Mouse (Mus musculus): ENCODE results near the gene Nbas. TPM values are rescaled to one million over a fixed set of nuclear protein-coding genes. Genes with fewer than 3 reads are reported as not detected.

Gene Nbas
- polyA plus RNA-seq, 1 experiment from 2014 or later = 21.9 TPM

DNA sequence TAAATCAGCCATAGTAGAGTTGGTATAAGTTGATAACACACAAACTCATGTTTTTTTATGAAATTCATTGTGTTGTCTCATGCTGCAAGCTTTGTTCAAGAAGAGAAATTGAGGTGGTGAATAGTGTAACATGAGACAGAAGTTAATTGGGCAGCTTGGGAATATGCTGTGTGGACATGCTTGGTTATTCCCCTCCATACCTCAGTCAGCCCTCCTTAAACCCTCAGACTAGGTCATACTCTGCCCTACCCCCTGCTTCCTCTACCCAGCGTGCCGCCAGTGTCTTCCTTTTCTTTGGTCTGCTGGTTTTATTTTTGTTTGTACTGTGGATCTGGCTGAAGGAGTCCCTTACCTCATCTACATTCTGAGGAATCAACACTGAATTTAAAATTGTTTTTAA lies 22.5 kb downstream of the Nbas start:
- Histone ChIP-seq H3K4me2 (replicated peaks) (no peak overlapping the region), H3K36me3 (replicated peaks; ENCODE audit: control insufficient read depth, insufficient read depth) (peaks cover 23% of the 10 kb centered on the region), H3K27me3 (ENCODE audit: control insufficient read depth, insufficient read depth, low read length) (no peaks in the 10 kb centered on the region), H3K9me3 (ENCODE audit: control insufficient read depth, low read length) (no peaks in the 10 kb centered on the region), H3K4me3 (replicated peaks; ENCODE audit: low read length) (no peak overlapping the region), H3K27ac (no peak overlapping the region), H3K9ac (no peak overlapping the region), H3K4me1 (replicated peaks; ENCODE audit: control insufficient read depth, insufficient read depth, low read length) (no peaks in the 10 kb centered on the region)
- ATAC-seq (ENCODE audit: low FRiP score) = no peak
- 89% methylated on average over 2 of the region's 2 CpGs for WGBS
- DNase-seq (ENCODE audit: low spot score) = no peak

DNA sequence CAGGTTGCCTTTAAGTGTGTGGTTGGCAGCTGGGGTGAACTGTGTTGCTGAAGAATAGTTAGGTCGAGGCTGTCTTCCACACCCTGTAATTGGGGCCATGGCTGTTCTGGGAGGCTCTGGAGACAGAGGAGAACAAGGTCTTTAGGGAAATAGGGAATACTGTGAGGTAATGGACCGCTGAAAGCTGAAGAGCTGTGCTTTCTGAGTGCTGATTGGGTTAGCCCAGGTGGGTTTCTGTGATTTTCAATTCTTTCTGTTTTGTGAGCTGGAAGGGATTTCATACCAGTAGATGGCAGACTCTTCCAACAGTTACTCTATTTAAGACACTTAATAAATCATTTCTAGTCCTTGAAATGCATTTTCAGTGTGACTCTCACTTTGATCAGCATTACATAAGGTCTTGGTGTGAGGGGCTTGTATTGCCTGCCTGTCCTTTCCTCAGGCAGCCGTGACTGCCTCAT lies 24.5 kb downstream of the Nbas start:
- peaks cover 21% of the 10 kb centered on the region for H3K36me3 ChIP-seq (replicated peaks; ENCODE audit: control insufficient read depth, insufficient read depth)
- WGBS = 61% methylated on average over 3 of the region's 3 CpGs
- peak; percentile 57; the same call in 1 of the 2 replicates for ATAC-seq (ENCODE audit: low FRiP score)
- H3K4me2 ChIP-seq (replicated peaks) = no peak overlapping the region
- no peaks in the 10 kb centered on the region for H3K9me3 ChIP-seq (ENCODE audit: control insufficient read depth, low read length)
- H3K4me3 ChIP-seq (replicated peaks; ENCODE audit: low read length) = no peak overlapping the region
- no peak overlapping the region for H3K27ac ChIP-seq
- peak; percentile 74 for DNase-seq (ENCODE audit: low spot score)
- H3K9ac ChIP-seq = no peak overlapping the region
- no peaks in the 10 kb centered on the region for H3K4me1 ChIP-seq (replicated peaks; ENCODE audit: control insufficient read depth, insufficient read depth, low read length)
- no peaks in the 10 kb centered on the region for H3K27me3 ChIP-seq (ENCODE audit: control insufficient read depth, insufficient read depth, low read length)

DNA sequence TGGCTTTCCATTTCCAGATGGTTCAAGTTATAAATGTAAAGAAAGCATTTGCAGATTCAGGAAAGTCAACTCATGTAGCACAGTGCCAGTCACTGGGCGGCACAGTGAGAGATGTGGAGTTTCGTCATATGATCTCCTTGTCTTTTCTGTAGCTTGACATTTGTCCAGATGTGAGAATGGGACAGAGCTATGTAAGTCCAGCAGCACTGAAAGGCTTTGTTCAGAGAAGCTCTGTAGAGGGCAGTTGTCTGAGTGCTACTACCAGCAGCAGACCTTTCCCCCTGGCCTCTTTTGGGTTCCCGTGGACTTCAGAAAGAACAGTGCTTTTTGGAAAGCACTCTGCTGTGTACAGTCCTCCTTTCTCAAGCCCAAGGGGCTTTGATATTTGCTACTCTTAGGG lies 34.1 kb downstream of the Nbas start:
- Histone ChIP-seq H3K9me3 (ENCODE audit: control insufficient read depth, low read length) (no peaks in the 10 kb centered on the region), H3K27me3 (ENCODE audit: control insufficient read depth, insufficient read depth, low read length) (no peaks in the 10 kb centered on the region), H3K27ac (no peak overlapping the region), H3K36me3 (replicated peaks; ENCODE audit: control insufficient read depth, insufficient read depth) (peaks cover 28% of the 10 kb centered on the region), H3K4me3 (replicated peaks; ENCODE audit: low read length) (no peak overlapping the region), H3K9ac (no peak overlapping the region), H3K4me1 (replicated peaks; ENCODE audit: control insufficient read depth, insufficient read depth, low read length) (no peaks in the 10 kb centered on the region), H3K4me2 (replicated peaks) (no peak overlapping the region)
- no peak for ATAC-seq (ENCODE audit: low FRiP score)
- WGBS = 85% methylated on average over 3 of the region's 3 CpGs
- no peak for DNase-seq (ENCODE audit: low spot score)

DNA sequence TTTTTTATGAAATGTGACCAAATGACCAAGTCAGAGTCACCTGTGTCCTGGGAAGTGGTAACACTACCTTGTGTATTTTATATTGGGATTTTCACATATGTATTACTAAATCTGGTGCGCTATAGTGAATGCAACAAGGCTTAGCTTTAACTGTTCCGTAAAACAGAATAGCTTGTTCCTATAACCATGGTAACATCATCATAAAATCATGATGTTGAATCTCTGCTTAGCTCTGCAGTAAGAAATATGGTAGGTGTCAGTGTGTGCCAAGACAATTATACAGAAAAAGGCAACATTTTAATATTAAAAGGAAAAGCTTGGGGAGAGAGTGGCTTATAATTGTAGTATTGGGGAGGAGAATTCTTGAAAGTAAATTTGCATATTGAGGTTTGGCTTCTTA lies 45.0 kb downstream of the Nbas start:
- WGBS = 96% methylated on average over 2 of the region's 2 CpGs
- Histone ChIP-seq H3K4me2 (replicated peaks) (no peak overlapping the region), H3K36me3 (replicated peaks; ENCODE audit: control insufficient read depth, insufficient read depth) (peaks cover 28% of the 10 kb centered on the region), H3K9me3 (ENCODE audit: control insufficient read depth, low read length) (no peaks in the 10 kb centered on the region), H3K4me1 (replicated peaks; ENCODE audit: control insufficient read depth, insufficient read depth, low read length) (no peaks in the 10 kb centered on the region), H3K27ac (no peak overlapping the region), H3K4me3 (replicated peaks; ENCODE audit: low read length) (no peak overlapping the region), H3K9ac (no peak overlapping the region), H3K27me3 (ENCODE audit: control insufficient read depth, insufficient read depth, low read length) (no peaks in the 10 kb centered on the region)
- ATAC-seq (ENCODE audit: low FRiP score) (no peak), DNase-seq (ENCODE audit: low spot score) (no peak)

DNA sequence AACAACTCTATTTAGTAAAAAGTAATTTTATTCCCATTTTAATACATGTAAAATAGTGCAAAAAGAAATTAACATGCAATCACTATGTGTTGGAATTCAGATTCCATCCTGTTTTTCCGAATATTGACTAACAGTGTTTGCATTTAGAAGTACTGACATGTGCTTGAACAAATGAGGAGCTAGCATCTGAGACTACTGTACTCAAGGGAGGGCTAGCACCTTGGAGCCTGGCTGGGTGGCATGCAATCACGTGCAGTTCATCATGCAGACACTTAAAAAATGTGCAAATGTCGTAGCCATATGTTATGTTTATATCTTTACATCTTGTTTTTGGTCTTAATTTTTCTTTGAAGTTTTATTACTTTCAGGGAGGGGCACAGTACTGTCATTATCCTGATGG lies 45.5 kb downstream of the Nbas start:
- no peaks in the 10 kb centered on the region for H3K9me3 ChIP-seq (ENCODE audit: control insufficient read depth, low read length)
- no peak for DNase-seq (ENCODE audit: low spot score)
- no peaks in the 10 kb centered on the region for H3K27me3 ChIP-seq (ENCODE audit: control insufficient read depth, insufficient read depth, low read length)
- no peak overlapping the region for H3K4me3 ChIP-seq (replicated peaks; ENCODE audit: low read length)
- no peak for ATAC-seq (ENCODE audit: low FRiP score)
- H3K9ac ChIP-seq = no peak overlapping the region
- H3K4me2 ChIP-seq (replicated peaks) = no peak overlapping the region
- no peak overlapping the region for H3K27ac ChIP-seq
- no peaks in the 10 kb centered on the region for H3K4me1 ChIP-seq (replicated peaks; ENCODE audit: control insufficient read depth, insufficient read depth, low read length)
- WGBS = 93% methylated on average over 3 of the region's 3 CpGs
- H3K36me3 ChIP-seq (replicated peaks; ENCODE audit: control insufficient read depth, insufficient read depth) = peaks cover 28% of the 10 kb centered on the region

DNA sequence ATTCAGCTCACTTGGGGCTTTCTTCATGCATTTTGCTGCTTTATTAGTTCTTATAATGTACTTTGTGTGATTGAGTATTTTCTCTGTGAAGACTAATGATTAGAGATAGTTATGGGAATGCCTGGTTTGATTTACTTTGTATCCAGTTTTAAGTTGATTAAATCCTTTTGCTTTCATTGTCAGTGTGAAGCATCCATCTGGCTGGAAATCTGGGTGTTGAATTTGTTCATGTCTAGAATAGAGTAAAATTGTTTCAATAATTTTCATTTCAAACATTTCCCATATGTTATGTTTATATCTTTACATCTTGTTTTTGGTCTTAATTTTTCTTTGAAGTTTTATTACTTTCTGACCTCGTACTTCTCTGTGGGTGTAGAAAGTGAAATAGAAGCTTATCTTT lies 46.1 kb downstream of the Nbas start:
- no peaks in the 10 kb centered on the region for H3K27me3 ChIP-seq (ENCODE audit: control insufficient read depth, insufficient read depth, low read length)
- no peak overlapping the region for H3K4me2 ChIP-seq (replicated peaks)
- no peak overlapping the region for H3K27ac ChIP-seq
- H3K4me3 ChIP-seq (replicated peaks; ENCODE audit: low read length) = no peak overlapping the region
- H3K36me3 ChIP-seq (replicated peaks; ENCODE audit: control insufficient read depth, insufficient read depth) = peaks cover 26% of the 10 kb centered on the region
- H3K4me1 ChIP-seq (replicated peaks; ENCODE audit: control insufficient read depth, insufficient read depth, low read length) = no peaks in the 10 kb centered on the region
- H3K9me3 ChIP-seq (ENCODE audit: control insufficient read depth, low read length) = no peaks in the 10 kb centered on the region
- WGBS = 91% methylated on average over 1 of the region's 1 CpGs
- ATAC-seq (ENCODE audit: low FRiP score) (no peak), DNase-seq (ENCODE audit: low spot score) (no peak)
- no peak overlapping the region for H3K9ac ChIP-seq

DNA sequence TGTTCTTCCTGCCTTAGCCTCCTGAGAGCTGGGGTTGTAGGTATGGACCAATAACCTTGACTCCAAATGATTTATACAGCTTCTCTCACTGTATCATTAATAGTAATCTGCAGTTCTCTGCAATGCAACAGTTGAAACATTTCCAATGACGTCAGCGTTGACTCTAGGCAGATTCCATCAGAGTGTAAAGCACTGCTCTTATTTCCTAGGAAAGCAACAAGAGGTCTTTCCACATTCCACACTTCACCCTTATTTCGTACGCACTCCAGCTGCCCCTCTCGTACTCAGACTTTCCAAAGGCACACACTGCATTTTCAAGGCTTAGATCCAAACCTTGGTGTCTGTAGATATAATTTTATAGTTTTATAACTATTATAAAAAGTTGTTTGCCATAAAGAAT lies 73.6 kb downstream of the Nbas start:
- Histone ChIP-seq H3K36me3 (replicated peaks; ENCODE audit: control insufficient read depth, insufficient read depth) (peaks cover 14% of the 10 kb centered on the region; the same call in 1 of the 2 replicates), H3K27ac (no peak overlapping the region), H3K27me3 (ENCODE audit: control insufficient read depth, insufficient read depth, low read length) (no peaks in the 10 kb centered on the region), H3K9me3 (ENCODE audit: control insufficient read depth, low read length) (no peaks in the 10 kb centered on the region), H3K4me2 (replicated peaks) (no peak overlapping the region), H3K9ac (no peak overlapping the region), H3K4me3 (replicated peaks; ENCODE audit: low read length) (no peak overlapping the region), H3K4me1 (replicated peaks; ENCODE audit: control insufficient read depth, insufficient read depth, low read length) (no peaks in the 10 kb centered on the region)
- DNase-seq (ENCODE audit: low spot score) (no peak), ATAC-seq (ENCODE audit: low FRiP score) (no peak)
- WGBS = 93% methylated on average over 5 of the region's 5 CpGs

DNA sequence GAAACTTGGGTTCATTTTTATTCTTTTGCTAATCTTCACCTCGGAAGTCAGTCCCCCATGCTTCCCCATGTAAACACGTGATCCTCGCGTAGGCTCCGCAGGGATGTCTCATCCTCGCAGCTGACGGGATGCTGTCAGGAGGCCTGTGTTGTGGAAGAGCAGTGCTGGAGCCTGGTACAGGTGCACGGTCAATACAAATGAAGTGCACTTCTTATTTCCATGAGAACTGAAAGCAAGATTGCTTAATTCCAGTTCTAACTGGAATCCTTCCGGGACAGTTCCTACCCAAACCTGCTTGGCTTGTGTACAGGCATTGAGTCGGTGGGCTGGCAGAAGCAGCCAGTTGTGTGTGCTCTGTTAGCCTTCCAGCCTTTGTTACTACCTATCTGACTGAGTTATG lies 87.3 kb downstream of the Nbas start:
- WGBS = 94% methylated on average over 10 of the region's 10 CpGs
- Histone ChIP-seq H3K9me3 (ENCODE audit: control insufficient read depth, low read length) (no peaks in the 10 kb centered on the region), H3K27me3 (ENCODE audit: control insufficient read depth, insufficient read depth, low read length) (no peaks in the 10 kb centered on the region), H3K36me3 (replicated peaks; ENCODE audit: control insufficient read depth, insufficient read depth) (peaks cover 33% of the 10 kb centered on the region), H3K4me2 (replicated peaks) (no peak overlapping the region), H3K4me3 (replicated peaks; ENCODE audit: low read length) (no peak overlapping the region), H3K27ac (no peak overlapping the region), H3K4me1 (replicated peaks; ENCODE audit: control insufficient read depth, insufficient read depth, low read length) (no peaks in the 10 kb centered on the region), H3K9ac (no peak overlapping the region)
- ATAC-seq (ENCODE audit: low FRiP score) (no peak), DNase-seq (ENCODE audit: low spot score) (no peak)

DNA sequence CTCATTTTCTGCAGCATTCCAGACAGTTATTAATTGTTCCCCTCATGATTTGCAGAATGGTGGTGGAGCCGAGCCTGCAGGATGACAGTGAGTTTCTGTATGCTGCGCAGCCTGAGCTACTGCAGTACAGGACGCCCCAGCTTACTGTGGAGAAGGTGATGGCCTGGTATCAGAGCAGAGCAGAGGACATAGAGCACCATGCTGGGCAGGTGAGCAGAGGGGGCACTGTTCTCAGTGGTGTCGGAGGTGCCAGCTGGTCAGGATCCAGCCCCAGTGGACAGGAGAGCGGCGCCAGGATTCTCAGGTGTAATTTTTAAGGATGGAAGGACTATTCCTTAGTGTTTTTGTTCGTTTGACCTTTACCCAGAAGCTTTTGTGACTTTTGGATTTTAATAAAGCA lies 87.8 kb downstream of the Nbas start:
- ATAC-seq (ENCODE audit: low FRiP score) (no peak), DNase-seq (ENCODE audit: low spot score) (no peak)
- Histone ChIP-seq H3K36me3 (replicated peaks; ENCODE audit: control insufficient read depth, insufficient read depth) (peaks cover 36% of the 10 kb centered on the region), H3K27me3 (ENCODE audit: control insufficient read depth, insufficient read depth, low read length) (no peaks in the 10 kb centered on the region), H3K4me3 (replicated peaks; ENCODE audit: low read length) (no peak overlapping the region), H3K4me1 (replicated peaks; ENCODE audit: control insufficient read depth, insufficient read depth, low read length) (no peaks in the 10 kb centered on the region), H3K27ac (no peak overlapping the region), H3K9me3 (ENCODE audit: control insufficient read depth, low read length) (no peaks in the 10 kb centered on the region), H3K4me2 (replicated peaks) (no peak overlapping the region), H3K9ac (no peak overlapping the region)
- WGBS = 89% methylated on average over 7 of the region's 7 CpGs

DNA sequence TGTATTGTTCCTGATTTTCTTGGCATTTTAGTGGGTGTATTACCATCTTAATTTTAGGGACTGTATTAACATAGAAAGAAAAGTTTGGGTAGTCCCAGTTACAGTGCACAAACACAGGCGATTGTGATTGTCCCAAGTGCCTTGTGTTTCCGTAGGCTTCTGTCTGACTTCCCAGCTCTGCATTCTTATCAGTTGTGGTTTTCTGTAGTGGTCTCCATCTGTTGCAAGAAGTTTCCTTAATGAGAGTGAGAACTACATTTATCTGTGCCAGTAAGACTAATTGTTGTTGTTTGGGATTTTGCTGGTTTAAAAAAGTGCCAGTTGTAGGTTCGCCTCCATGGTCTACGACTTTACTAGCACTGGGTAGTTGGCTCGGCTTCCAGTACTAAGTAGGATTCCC lies 88.3 kb downstream of the Nbas start:
- no peak for ATAC-seq (ENCODE audit: low FRiP score)
- peaks cover 41% of the 10 kb centered on the region for H3K36me3 ChIP-seq (replicated peaks; ENCODE audit: control insufficient read depth, insufficient read depth)
- no peaks in the 10 kb centered on the region for H3K9me3 ChIP-seq (ENCODE audit: control insufficient read depth, low read length)
- WGBS = 95% methylated on average over 5 of the region's 5 CpGs
- no peak overlapping the region for H3K4me2 ChIP-seq (replicated peaks)
- no peak for DNase-seq (ENCODE audit: low spot score)
- H3K27ac ChIP-seq = no peak overlapping the region
- no peaks in the 10 kb centered on the region for H3K27me3 ChIP-seq (ENCODE audit: control insufficient read depth, insufficient read depth, low read length)
- H3K4me1 ChIP-seq (replicated peaks; ENCODE audit: control insufficient read depth, insufficient read depth, low read length) = no peaks in the 10 kb centered on the region
- H3K4me3 ChIP-seq (replicated peaks; ENCODE audit: low read length) = no peak overlapping the region
- H3K9ac ChIP-seq = no peak overlapping the region
